Mouse (Mus musculus): ENCODE data around the gene Ctrb1. TPM values are rescaled to one million over a fixed set of nuclear protein-coding genes. Genes with fewer than 3 reads are reported as not detected.

Ctrb1 gene
- not detected in 2 replicates for polyA plus RNA-seq (2016; fragmentation: Nextera tagmentation; extraction: Ambion mirVana)

DNA sequence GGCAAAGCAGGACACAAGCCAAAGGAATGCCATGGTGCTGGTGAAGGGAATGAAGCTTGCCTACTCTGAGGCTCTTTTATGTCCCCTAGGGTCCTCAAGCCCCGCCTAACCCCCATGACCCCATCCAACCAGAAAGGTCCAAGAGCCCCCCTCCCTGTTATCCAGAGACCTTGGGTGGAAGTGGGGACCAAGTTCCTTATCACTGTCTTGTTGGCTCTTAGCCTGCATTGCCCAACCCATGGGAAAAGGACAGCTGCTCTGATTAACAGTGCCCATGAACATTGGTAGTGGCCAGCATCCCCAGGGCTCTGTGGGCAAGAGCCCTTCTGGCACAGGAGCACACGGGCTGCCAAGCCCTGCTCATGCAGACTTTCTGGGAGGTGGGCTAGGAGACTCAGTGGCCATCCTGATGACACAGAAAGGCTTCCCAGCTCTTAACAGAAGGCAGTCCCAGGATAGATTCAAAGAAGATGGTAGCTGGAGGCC lies at the start of gene Ctrb1:
Gene Ctrb1, minus strand, starts transcription at position 51 of the 486 bp plus-strand sequence.
- DNase-seq (ENCODE audit: low spot score) = no peak
- Histone ChIP-seq H3K9me3 (no peaks in the 10 kb centered on the region), H3K27ac (no peak within 1 kb of the TSS), H3K27me3 (ENCODE audit: insufficient read depth, poor library complexity, severe bottlenecking) (no peaks in the 10 kb centered on the region), H3K4me1 (replicated peaks) (peaks cover 14% of the 10 kb centered on the region; the same call in 1 of the 2 replicates), H3K4me3 (no peak within 1 kb of the TSS), H3K36me3 (no peaks in the 10 kb centered on the region)
- WGBS = 79% methylated on average over 2 of the region's 2 CpGs

DNA sequence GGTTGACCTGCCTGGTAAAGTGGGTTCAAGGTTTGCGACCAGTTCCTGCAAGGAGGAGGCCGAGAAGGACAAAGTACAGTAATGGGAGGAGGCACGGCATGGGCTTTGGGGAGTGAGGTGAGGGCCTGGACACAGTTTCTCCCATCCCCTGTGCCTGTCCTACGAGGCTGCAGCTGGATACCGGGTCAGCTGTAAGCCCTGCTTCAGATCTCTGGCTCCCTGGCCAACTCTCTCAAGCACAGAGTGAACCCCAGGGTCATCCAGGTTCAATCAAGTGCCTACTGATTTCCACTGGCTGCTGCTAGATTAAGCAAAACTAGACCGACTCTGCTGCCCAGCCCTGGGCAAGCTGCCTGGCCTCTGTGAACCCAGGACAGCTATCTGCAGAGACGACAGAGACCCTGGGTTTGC lies 49.5 kb upstream of the Ctrb1 start:
- DNase-seq (ENCODE audit: low spot score) = no peak
- peak overlapping the region; percentile 94; the same call in 1 of the 2 replicates for H3K4me3 ChIP-seq
- H3K36me3 ChIP-seq = peaks cover 26% of the 10 kb centered on the region; the same call in 1 of the 2 replicates
- H3K9me3 ChIP-seq = no peaks in the 10 kb centered on the region
- H3K27me3 ChIP-seq (ENCODE audit: insufficient read depth, poor library complexity, severe bottlenecking) = peaks cover 8% of the 10 kb centered on the region
- 71% methylated on average over 7 of the region's 7 CpGs for WGBS
- H3K4me1 ChIP-seq (replicated peaks) = peaks cover 98% of the 10 kb centered on the region
- peak overlapping the region; percentile 75 for H3K27ac ChIP-seq

DNA sequence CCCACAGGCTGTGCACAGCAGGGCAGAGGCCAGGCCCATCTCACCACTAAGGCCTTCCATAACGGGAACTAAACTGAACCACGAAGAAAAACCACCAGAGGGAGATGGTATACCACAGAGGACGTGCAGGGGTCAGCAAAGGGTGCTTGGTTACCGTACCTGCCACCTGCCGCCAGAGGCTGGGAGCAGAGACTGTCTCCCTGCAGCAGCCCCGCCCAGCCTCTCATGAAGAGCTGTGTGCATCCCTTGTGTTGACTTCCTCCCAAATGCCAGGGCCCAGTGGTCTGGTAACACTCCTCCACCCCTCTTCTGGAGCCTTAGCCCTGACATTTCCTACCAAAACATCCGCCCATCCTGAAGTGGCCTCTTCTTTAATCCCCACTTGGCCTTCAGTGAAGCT lies 48.8 kb upstream of the Ctrb1 start:
- Histone ChIP-seq H3K9me3 (no peaks in the 10 kb centered on the region), H3K4me3 (0 out of 2 replicates have a peak overlapping the region, but pooled peaks have one; percentile 9), H3K36me3 (peaks cover 27% of the 10 kb centered on the region; the same call in 1 of the 2 replicates), H3K27me3 (ENCODE audit: insufficient read depth, poor library complexity, severe bottlenecking) (peaks cover 3% of the 10 kb centered on the region), H3K27ac (peak overlapping the region; percentile 75), H3K4me1 (replicated peaks) (peaks cover 98% of the 10 kb centered on the region)
- whole genome bisulfite sequencing = 50% methylated on average over 7 of the region's 7 CpGs
- no peak for DNase-seq (ENCODE audit: low spot score)

DNA sequence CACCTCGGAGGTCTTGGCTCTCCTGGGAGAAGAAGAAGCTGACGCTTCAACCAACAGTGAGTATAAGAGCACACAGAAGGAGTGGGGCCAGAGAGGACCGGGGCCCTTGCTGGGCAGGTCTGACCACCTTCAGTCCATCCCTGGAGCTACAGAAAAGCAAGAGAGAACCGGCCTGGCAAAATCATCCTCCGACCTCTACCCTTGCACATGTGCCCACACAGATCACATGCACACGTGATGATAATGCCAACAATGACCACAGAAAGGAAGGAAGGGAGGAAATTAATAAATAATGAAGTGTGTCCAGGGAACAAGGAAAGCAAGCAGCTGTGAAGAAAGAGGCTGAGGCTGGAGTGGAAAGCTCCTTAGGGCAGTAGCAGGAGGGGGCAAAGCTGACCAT lies 48.1 kb upstream of the Ctrb1 start:
- Histone ChIP-seq H3K36me3 (peaks cover 27% of the 10 kb centered on the region; the same call in 1 of the 2 replicates), H3K9me3 (no peaks in the 10 kb centered on the region), H3K4me3 (no peak overlapping the region), H3K27ac (peak overlapping the region; percentile 46; the same call in 1 of the 2 replicates), H3K4me1 (replicated peaks) (peaks cover 98% of the 10 kb centered on the region), H3K27me3 (ENCODE audit: insufficient read depth, poor library complexity, severe bottlenecking) (no peaks in the 10 kb centered on the region)
- no peak for DNase-seq (ENCODE audit: low spot score)
- WGBS = 74% methylated on average over 6 of the region's 6 CpGs

DNA sequence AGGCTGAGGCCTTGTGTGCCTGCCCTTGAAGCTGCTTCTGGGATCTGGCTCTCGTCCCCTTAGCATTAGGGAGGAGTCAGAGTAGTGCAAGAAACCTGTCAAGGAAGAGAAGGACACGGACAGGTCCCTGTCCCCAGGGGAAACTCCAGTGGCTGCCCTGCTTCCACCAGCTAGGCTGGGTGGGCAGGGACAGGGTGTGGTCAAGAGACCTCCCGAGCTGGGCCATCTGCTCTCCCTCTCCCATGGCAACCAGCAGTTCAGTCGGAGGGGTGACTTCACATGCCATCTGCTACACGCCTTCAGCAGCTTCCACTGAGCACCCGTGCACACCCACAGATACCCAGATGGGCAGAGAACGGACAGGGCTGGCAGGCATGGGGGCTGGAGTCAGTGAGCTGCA lies 45.5 kb upstream of the Ctrb1 start:
- H3K4me1 ChIP-seq (replicated peaks) = peaks cover 100% of the 10 kb centered on the region
- H3K27me3 ChIP-seq (ENCODE audit: insufficient read depth, poor library complexity, severe bottlenecking) = no peaks in the 10 kb centered on the region
- peak overlapping the region; percentile 4; the same call in 1 of the 2 replicates for H3K4me3 ChIP-seq
- peak; percentile 56 for DNase-seq (ENCODE audit: low spot score)
- H3K36me3 ChIP-seq = peaks cover 27% of the 10 kb centered on the region; the same call in 1 of the 2 replicates
- H3K9me3 ChIP-seq = no peaks in the 10 kb centered on the region
- H3K27ac ChIP-seq = peak overlapping the region; percentile 93
- 36% methylated on average over 7 of the region's 7 CpGs for WGBS

DNA sequence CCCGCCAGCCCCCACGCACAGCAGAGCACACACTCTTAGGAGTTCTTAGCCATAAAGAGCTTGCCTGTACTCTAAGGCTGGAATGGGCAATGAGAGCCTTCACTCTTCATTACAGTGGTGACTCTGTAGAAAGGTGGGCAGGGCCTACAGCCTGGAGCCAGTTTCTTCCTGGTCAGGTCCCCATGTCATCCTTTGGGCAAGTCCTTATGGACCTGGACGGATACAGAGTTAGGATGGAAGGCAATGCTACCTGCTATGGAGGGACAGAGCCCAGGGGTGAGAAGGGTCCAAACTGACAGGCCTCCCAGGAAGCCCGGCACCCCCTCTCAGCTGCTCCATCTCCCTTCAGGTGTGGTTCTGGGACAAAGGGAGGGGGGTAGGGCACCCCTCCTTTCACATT lies 45.0 kb upstream of the Ctrb1 start:
- no peak for DNase-seq (ENCODE audit: low spot score)
- no peaks in the 10 kb centered on the region for H3K27me3 ChIP-seq (ENCODE audit: insufficient read depth, poor library complexity, severe bottlenecking)
- H3K36me3 ChIP-seq = peaks cover 22% of the 10 kb centered on the region; the same call in 1 of the 2 replicates
- H3K4me1 ChIP-seq (replicated peaks) = peaks cover 100% of the 10 kb centered on the region
- 76% methylated on average over 4 of the region's 4 CpGs for WGBS
- H3K4me3 ChIP-seq = peak overlapping the region; percentile 4; the same call in 1 of the 2 replicates
- H3K9me3 ChIP-seq = no peaks in the 10 kb centered on the region
- H3K27ac ChIP-seq = peak overlapping the region; percentile 93

DNA sequence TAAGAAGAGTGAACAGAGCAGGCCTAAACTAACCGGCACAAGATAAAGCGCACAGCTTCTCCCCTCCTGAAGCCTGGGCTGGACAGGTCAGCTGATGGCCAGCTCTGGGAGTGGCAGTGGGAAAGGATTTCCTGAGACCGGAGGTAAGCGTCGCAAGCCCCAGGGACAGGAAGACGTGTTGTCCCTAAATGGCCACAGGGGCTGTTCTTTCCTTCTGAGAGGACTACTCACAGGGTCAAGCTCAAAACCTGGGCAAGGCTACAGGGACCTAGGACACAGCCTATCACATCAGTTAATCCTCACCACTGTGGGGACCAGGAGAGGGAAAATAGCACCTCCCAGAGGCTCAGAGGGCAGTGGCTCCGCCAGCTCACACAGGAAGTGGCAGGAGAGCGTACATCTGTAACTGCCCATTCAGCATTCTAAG lies 44.5 kb upstream of the Ctrb1 start:
- 59% methylated on average over 8 of the region's 8 CpGs for WGBS
- H3K27me3 ChIP-seq (ENCODE audit: insufficient read depth, poor library complexity, severe bottlenecking) = no peaks in the 10 kb centered on the region
- H3K4me1 ChIP-seq (replicated peaks) = peaks cover 100% of the 10 kb centered on the region
- no peak for DNase-seq (ENCODE audit: low spot score)
- H3K4me3 ChIP-seq = peak overlapping the region; percentile 20; the same call in 1 of the 2 replicates
- peak overlapping the region; percentile 93 for H3K27ac ChIP-seq
- peaks cover 20% of the 10 kb centered on the region; the same call in 1 of the 2 replicates for H3K36me3 ChIP-seq
- H3K9me3 ChIP-seq = no peaks in the 10 kb centered on the region

DNA sequence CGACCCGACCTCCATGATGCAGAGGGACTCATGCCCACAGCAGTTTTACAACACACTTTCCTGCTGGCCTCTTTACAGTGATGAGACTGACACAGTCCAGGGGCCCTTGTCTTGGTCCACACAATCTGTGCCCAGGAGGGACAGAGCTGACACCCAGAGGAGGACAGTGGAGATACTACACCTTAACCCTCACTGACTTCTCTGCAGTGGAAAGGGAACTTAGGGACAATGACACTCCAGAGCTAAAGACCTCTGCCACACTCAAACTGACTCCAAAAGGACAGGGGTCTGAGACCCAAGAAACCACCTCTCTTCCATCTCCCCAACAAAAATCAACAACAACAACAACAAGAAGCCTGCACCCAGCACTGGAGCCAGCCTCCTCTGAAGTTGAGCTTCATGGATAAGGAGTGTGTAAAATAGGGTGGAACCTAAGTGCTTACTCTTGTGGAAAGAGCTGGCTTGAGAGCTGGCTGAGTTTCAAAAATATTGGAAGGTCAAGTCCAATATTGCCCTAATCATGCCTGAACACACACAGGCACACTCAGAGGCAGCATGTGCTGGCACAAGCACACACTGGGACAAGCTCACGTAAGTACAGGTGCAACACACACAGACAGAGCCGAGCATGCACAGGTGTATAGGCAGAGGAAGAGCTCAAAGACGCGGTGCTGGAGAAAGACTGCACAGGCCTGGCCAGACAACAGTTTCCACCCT lies 43.6 kb upstream of the Ctrb1 start:
- no peak for DNase-seq (ENCODE audit: low spot score)

DNA sequence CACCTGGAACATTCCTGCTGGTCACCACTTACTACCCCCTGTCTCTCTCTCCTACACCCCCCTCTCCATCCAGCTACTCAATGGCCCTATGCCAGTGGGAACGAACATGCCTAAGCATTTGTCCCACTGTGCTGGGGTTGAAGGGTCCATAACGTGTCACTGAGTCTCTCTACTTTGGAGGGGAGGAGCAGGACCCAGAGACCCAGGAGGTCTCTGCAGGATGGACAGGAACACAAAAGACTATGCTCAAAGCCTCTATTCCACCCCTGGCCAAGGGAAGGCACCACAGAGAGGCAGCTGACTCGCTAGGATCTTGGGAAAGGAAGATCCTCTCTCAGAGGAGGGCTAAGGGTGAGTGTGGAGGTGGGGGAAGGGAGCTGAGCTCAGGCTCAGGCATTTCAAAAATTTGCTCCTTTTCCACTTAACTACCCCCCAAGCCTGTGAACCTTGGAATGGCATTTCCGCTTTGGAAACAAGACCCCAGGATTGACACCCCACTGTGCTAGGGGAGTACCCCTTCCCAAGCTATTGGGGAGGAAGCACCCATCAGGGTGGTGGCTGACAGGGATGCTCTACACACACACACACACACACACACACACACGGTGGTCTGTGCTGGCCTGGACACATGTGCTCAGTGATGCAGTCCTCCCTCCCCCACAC lies 42.9 kb upstream of the Ctrb1 start:
- WGBS = 6% methylated on average over 5 of the region's 5 CpGs
- H3K4me3 ChIP-seq = peak overlapping the region; percentile 77
- H3K36me3 ChIP-seq = peaks cover 14% of the 10 kb centered on the region; the same call in 1 of the 2 replicates
- H3K27me3 ChIP-seq (ENCODE audit: insufficient read depth, poor library complexity, severe bottlenecking) = no peaks in the 10 kb centered on the region
- no peaks in the 10 kb centered on the region for H3K9me3 ChIP-seq
- peaks cover 100% of the 10 kb centered on the region for H3K4me1 ChIP-seq (replicated peaks)
- DNase-seq (ENCODE audit: low spot score) = peak; percentile 62
- peak overlapping the region; percentile 93 for H3K27ac ChIP-seq

More for the DNA sequence above, 43.6 kb upstream of the Ctrb1 start:
- Histone ChIP-seq H3K9me3 (no peaks in the 10 kb centered on the region), H3K27me3 (ENCODE audit: insufficient read depth, poor library complexity, severe bottlenecking) (no peaks in the 10 kb centered on the region), H3K36me3 (peaks cover 16% of the 10 kb centered on the region; the same call in 1 of the 2 replicates), H3K4me3 (peak overlapping the region; percentile 77), H3K27ac (peak overlapping the region; percentile 93), H3K4me1 (replicated peaks) (peaks cover 100% of the 10 kb centered on the region)
- WGBS = 52% methylated on average over 6 of the region's 6 CpGs

DNA sequence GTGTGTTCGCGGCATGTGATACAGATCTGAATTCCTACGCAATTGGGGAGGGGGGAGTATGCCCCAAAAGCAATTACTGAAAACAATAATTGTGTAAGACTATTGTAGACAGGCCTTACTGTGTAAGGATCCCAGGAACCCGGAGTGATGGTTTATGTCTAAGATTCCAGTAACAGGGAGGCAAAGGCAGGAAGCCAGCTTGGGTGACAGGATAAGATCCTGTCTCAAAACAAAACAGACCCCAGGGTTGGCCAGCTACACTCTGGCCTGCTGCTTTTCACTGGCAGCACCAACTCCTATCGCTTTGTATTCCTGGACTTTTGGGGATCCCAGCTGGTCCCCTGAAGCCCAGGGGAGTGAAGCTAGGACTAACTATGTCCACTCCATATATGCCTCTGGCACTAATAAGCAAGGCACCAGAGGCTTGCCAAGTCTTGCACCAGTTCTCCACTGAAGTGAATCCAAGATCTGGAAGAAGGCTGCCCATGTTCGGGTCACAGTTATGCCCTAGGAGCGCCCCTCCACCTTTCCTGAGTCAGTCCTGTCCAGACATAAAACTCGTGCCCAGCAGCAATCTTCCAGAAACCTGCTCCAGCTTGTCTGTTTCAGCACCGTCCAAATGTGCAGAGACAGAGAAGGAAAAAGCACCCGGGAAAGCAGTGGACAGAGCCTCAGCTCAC lies 41.7 kb upstream of the Ctrb1 start:
- H3K27ac ChIP-seq = peak overlapping the region; percentile 93
- no peaks in the 10 kb centered on the region for H3K27me3 ChIP-seq (ENCODE audit: insufficient read depth, poor library complexity, severe bottlenecking)
- no peak for DNase-seq (ENCODE audit: low spot score)
- H3K4me1 ChIP-seq (replicated peaks) = peaks cover 97% of the 10 kb centered on the region
- peaks cover 18% of the 10 kb centered on the region; the same call in 1 of the 2 replicates for H3K36me3 ChIP-seq
- no peaks in the 10 kb centered on the region for H3K9me3 ChIP-seq
- WGBS = 34% methylated on average over 10 of the region's 10 CpGs
- peak overlapping the region; percentile 77 for H3K4me3 ChIP-seq

DNA sequence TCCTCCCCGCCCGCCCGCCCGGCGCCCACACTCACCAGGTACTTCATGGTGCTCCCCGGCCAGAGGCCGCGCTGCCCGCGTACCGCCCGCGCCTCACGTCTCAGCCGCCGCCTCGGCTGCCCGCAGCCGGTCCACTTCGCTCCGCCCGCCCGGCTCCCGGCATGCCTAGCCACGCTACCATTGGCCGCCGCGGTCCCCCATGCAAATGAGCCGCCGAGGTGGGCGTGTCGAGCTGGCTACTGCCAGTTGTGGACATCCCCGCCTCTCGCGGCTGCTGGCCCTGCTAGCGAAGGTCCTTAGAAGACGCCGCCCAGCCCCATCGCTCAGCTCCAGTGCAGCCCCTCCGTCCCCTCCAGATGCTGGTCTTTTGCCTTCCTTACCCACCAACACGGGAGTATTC lies 41.2 kb upstream of the Ctrb1 start:
- DNase-seq (ENCODE audit: low spot score) = peak; percentile 97
- 0% methylated on average over 40 of the region's 41 CpGs for WGBS
- peak overlapping the region; percentile 77 for H3K4me3 ChIP-seq
- no peaks in the 10 kb centered on the region for H3K9me3 ChIP-seq
- H3K36me3 ChIP-seq = peaks cover 12% of the 10 kb centered on the region; the same call in 1 of the 2 replicates
- no peaks in the 10 kb centered on the region for H3K27me3 ChIP-seq (ENCODE audit: insufficient read depth, poor library complexity, severe bottlenecking)
- H3K4me1 ChIP-seq (replicated peaks) = peaks cover 97% of the 10 kb centered on the region
- H3K27ac ChIP-seq = peak overlapping the region; percentile 93

DNA sequence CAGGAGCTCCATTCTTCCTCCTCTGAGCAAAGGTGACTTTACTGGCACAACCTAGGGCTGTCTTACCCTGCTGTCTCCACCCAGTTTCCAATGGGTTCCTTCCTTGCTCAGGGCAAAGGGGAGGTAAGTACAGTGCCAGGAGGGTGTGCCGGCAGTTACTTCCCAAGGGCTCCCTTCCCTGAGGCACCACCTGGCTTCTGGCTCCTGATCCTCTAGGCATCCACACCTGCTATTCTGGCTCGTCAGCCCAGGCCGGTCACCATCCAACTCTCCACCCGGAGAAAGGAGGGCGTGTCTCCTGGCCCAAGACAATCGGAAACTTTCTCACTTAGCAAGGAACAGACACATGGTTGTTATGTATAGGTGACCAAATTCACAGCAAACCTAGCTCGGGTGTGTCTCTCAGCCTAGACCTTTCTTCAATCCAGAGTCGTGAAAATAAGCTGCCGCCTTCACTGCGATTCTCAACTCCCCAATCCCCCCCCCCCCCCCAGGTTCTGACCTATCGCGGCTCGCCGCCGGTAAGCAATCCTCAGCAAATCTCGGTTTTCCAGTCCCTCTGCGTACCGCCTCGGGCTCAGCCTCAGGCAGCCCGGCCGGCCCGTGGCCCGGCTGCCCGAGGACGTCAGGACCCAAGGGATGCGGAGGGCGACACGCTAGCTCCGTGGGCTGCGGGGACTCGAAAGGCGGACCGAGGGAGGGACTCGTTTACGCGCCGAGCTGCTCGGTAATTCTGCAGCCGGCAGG lies 40.6 kb upstream of the Ctrb1 start:
- Histone ChIP-seq H3K4me1 (replicated peaks) (peaks cover 97% of the 10 kb centered on the region), H3K4me3 (peak overlapping the region; percentile 77), H3K27ac (peak overlapping the region; percentile 93), H3K9me3 (no peaks in the 10 kb centered on the region), H3K36me3 (0 out of 2 replicates have a peak, but pooled peaks cover 13% of the 10 kb centered on the region), H3K27me3 (ENCODE audit: insufficient read depth, poor library complexity, severe bottlenecking) (no peaks in the 10 kb centered on the region)
- 1% methylated on average over 39 of the region's 39 CpGs for WGBS
- no peak for DNase-seq (ENCODE audit: low spot score)
